Mouse (Mus musculus) forebrain, embryonic 14.5 days (tissue): ENCODE data around the gene Sost. TPM values are rescaled to one million over a fixed set of nuclear protein-coding genes. Genes with fewer than 3 reads are reported as not detected.

Source experiments
- ATAC-seq: fragments of 200-750 bp; cut with Nextera tagmentation; 2 replicates; pipeline ENCODE4 v1.8.0; 2017; ENCODE audit warnings: mild to moderate bottlenecking, moderate library complexity
- DNase-seq: peaks from one replicate; pipeline ENCODE4 v3.0.0-alpha.2; 2015; ENCODE audit warnings: low spot score
- H3K27ac ChIP-seq: fragments of 300-500 bp; sonication (generic); 2 replicates; pipeline ENCODE4 v1.5.1; 2014; ENCODE audit warnings: low read depth, mild to moderate bottlenecking, control low read depth, low read length, moderate library complexity
- H3K27me3 ChIP-seq: fragments of 300-500 bp; sonication (generic); replicated peaks from 2 replicates; pipeline ENCODE4 v1.6.1; 2014; ENCODE audit warnings: low read length, control low read depth, mixed read lengths; ENCODE audit not compliant: control insufficient read depth, insufficient read depth
- H3K36me3 ChIP-seq: fragments of 300-500 bp; sonication (generic); 2 replicates; pipeline ENCODE4 v1.6.1; 2014; ENCODE audit warnings: low read length, control low read depth; ENCODE audit not compliant: control insufficient read depth, insufficient read depth
- H3K4me1 ChIP-seq: fragments of 300-500 bp; sonication (generic); 2 replicates; pipeline ENCODE4 v1.6.1; 2014; ENCODE audit warnings: antibody characterized with exemption, low read length, control low read depth; ENCODE audit not compliant: control insufficient read depth, insufficient read depth
- H3K4me2 ChIP-seq: fragments of 300-500 bp; sonication (generic); 2 replicates; pipeline ENCODE4 v1.6.1; 2014; ENCODE audit warnings: mild to moderate bottlenecking, control low read depth, low read length
- H3K4me3 ChIP-seq: fragments of 300-500 bp; sonication (generic); 2 replicates; pipeline ENCODE4 v1.5.1; 2014; ENCODE audit warnings: low read depth, low read length, control low read depth
- H3K9ac ChIP-seq: fragments of 300-500 bp; sonication (generic); 2 replicates; pipeline ENCODE4 v1.6.1; 2014; ENCODE audit warnings: mild to moderate bottlenecking, low read length, control low read depth, moderate library complexity
- H3K9me3 ChIP-seq: fragments of 300-500 bp; sonication (generic); replicated peaks from 2 replicates; pipeline ENCODE4 v1.6.1; 2016; ENCODE audit warnings: low read length, control low read depth, mixed read lengths; ENCODE audit not compliant: control insufficient read depth
- WGBS: fragments of 180-500 bp; shearing (Covaris S2); extraction: QIAGEN DNeasy Blood & Tissue Kit; methylation state at CpG from one replicate; pipeline ENCODE4 v1.1.7; 2014; 5-methylcytosine and 5-hydroxymethylcytosine counted together
- polyA plus RNA-seq: library from polyadenylated mRNA; unstranded; fragments of >200 nt; fragmentation: Nextera tagmentation; extraction: Ambion mirVana; gene quantifications from 2 replicates; pipeline ENCODE4 v1.2.1, GENCODE M21; 2014

The Sost gene
- polyA plus RNA-seq, 1 experiment from 2014 or later: not detected

DNA sequence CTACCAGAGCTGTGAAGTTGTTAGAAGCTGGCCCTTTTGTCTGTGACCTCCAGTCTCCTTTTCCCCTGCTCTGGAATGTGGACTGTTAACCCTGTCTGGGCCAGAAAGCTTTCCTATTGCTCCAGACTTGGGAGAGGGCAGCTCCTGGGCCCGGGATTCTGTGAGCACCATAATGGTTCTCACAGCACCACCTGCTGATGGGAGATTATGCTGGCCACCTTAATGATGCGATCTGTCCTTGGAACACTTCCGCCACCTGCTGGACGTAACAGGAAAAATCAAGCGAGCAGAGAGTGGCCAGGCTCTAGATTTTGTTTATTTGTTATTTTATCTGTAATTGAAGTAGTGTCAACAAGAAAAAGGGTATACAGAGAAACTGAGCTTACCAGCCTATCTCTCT, 2.0 kb upstream of the Sost start:
- DNase-seq (peak; percentile 94), ATAC-seq (peak; percentile 75)
- Histone ChIP-seq H3K9me3 (no peaks in the 10 kb centered on the region), H3K4me3 (no peak overlapping the region), H3K27me3 (peaks cover 34% of the 10 kb centered on the region), H3K9ac (no peak overlapping the region), H3K27ac (no peak overlapping the region), H3K4me1 (no peaks in the 10 kb centered on the region), H3K36me3 (no peaks in the 10 kb centered on the region), H3K4me2 (no peak overlapping the region)
- WGBS: 1% methylated on average over 5 of the region's 5 CpGs

DNA sequence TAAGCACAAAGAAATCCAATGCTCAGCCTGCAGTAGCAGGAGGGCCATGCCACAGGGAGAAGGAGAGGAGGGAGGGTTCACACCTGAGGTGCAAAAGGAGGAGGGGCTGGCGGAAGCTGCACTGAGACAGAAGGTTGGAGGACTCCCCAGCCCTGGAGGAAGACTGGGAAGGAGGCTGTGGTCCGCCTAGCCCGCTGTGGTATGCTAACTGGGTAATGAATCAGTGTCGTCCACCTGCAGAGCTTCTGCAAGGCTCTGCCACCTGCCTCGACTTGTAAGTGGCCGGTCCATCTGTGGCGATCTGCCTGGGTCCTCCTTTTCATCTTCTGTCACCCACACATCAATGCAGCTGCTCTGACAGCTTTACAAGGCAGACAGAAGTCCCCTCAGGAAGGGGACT, 1.5 kb upstream of the Sost start:
- H3K27me3 ChIP-seq: peaks cover 39% of the 10 kb centered on the region
- no peak for DNase-seq
- 11% methylated on average over 7 of the region's 7 CpGs for WGBS
- no peak for ATAC-seq
- no peaks in the 10 kb centered on the region for H3K36me3 ChIP-seq
- no peaks in the 10 kb centered on the region for H3K4me1 ChIP-seq
- H3K9me3 ChIP-seq: no peaks in the 10 kb centered on the region
- no peak overlapping the region for H3K27ac ChIP-seq
- H3K4me3 ChIP-seq: no peak overlapping the region
- H3K4me2 ChIP-seq: no peak overlapping the region
- no peak overlapping the region for H3K9ac ChIP-seq

DNA sequence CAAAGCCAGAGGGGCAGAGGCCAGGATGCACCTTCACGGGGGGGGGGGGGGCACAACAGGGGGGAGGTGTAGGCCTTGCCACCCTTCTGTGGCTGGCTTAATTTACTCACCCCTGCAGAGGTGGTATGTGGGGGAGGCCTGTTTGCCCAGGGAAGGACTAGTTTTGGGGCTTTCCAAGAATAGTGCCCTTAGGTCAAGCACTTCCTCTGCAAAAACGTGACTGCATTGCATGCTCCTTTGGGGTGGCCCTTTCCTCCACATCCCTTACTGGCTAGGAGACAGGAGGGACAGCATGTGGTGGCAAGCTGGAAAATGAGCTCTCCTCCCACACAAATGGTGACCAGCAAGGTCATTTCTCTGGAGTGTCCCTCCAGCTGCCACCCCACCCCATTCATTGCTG, 1.3 kb downstream of the Sost start:
- H3K36me3 ChIP-seq: no peaks in the 10 kb centered on the region
- DNase-seq (no peak), ATAC-seq (no peak)
- 25% methylated on average over 2 of the region's 2 CpGs for WGBS
- H3K27ac ChIP-seq: no peak overlapping the region
- peaks cover 62% of the 10 kb centered on the region for H3K27me3 ChIP-seq
- H3K4me2 ChIP-seq: no peak overlapping the region
- H3K9me3 ChIP-seq: no peaks in the 10 kb centered on the region
- no peak overlapping the region for H3K4me3 ChIP-seq
- no peaks in the 10 kb centered on the region for H3K4me1 ChIP-seq
- no peak overlapping the region for H3K9ac ChIP-seq

DNA sequence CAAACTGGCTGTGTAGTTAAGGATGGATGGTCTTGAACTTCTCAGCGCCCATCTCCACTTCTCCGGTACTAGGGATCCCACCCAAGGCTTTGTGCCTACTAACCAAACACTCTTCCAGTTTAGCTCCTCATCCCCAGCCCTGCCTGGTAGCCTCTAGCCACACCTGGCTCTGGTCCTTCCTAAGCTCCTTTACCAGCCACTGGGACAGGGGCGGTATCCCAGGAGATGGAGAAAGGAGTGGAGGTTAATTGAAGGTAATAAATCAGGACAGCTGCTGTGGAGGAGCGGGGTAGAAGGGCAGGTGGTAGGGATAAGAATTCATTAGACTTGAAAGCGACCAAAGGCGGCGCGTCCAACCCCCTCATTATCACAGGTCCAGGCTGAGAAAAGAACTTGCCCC, 2.2 kb downstream of the Sost start:
- no peak overlapping the region for H3K4me2 ChIP-seq
- H3K27me3 ChIP-seq: peaks cover 62% of the 10 kb centered on the region
- DNase-seq (no peak), ATAC-seq (no peak)
- no peak overlapping the region for H3K4me3 ChIP-seq
- H3K36me3 ChIP-seq: no peaks in the 10 kb centered on the region
- under 1% methylated on average over 8 of the region's 8 CpGs for WGBS
- H3K9ac ChIP-seq: no peak overlapping the region
- H3K4me1 ChIP-seq: no peaks in the 10 kb centered on the region
- no peaks in the 10 kb centered on the region for H3K9me3 ChIP-seq
- no peak overlapping the region for H3K27ac ChIP-seq

DNA sequence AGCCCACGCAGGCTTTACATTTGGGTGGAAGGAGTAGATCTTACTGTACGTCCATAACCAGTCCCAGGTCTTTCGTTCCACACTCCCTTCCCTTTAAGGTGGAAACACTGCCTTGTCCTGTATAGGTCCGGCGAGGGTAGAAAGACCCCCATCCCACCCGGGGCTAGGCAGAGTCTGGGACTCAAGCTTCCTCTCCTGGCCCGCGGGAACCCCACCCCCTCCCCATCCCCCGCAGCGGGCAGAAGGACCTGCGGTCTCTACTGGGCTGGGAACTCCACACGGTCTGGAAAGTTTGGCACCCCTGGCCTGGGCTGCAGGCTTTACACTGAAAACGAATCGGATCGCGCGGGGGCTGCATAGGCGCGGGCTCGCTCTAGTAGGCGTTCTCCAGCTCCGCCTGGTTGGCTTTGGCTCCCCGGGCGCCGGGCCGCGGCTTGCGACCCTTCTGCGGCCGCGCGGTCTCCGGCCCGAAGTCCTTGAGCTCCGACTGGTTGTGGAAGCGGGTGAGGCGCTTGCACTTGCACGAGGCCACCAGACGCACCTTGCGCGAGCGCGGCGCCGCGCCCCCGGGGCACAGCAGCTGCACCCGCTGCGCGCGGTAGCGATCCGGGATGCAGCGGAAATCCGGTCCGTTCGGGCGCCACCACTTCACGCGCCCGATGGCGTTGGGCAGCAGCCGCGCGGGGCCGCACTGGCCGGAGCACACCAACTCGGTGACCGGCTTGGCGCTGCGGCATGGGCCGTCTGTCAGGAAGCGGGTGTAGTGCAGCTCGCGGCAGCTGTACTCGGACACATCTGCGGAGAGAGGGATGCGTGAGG, 3.1 kb downstream of the Sost start:
- 0 out of 2 replicates have a peak, but pooled peaks have one; percentile 32 for ATAC-seq
- DNase-seq: peak; percentile 38
- peak overlapping the region; percentile 94 for H3K4me2 ChIP-seq
- peak overlapping the region; percentile 59 for H3K9ac ChIP-seq
- under 1% methylated on average over 78 of the region's 78 CpGs for WGBS
- peaks cover 62% of the 10 kb centered on the region for H3K27me3 ChIP-seq
- no peaks in the 10 kb centered on the region for H3K36me3 ChIP-seq
- no peaks in the 10 kb centered on the region for H3K9me3 ChIP-seq
- peak overlapping the region; percentile 51 for H3K4me3 ChIP-seq
- no peak overlapping the region for H3K27ac ChIP-seq
- H3K4me1 ChIP-seq: no peaks in the 10 kb centered on the region

DNA sequence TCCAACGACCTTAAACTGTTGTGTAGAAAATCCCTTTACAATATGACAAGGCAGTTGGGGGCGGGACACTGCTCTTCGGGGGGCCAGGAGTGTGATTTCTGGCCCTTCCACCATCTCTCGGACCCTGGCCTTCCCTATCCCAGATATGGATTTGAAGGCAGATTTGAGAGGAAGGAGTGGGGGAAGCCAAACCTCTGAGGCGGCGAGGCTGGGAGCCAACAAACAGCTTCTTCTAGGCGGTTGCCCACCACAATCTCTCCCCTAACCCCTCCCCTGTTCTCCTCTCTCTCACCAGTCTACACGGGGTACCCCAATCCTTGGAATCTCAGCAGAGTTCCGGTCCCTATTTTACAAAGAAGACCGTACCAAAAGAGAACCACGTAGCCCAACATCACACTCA, 3.8 kb downstream of the Sost start:
- Histone ChIP-seq H3K4me2 (peak overlapping the region; percentile 94), H3K27ac (no peak overlapping the region), H3K9ac (no peak overlapping the region; the same call in 1 of the 2 replicates), H3K4me3 (peak overlapping the region; percentile 51; the same call in 1 of the 2 replicates), H3K9me3 (no peaks in the 10 kb centered on the region), H3K36me3 (no peaks in the 10 kb centered on the region), H3K4me1 (no peaks in the 10 kb centered on the region), H3K27me3 (peaks cover 62% of the 10 kb centered on the region)
- no peak for ATAC-seq
- 2% methylated on average over 11 of the region's 11 CpGs for WGBS
- DNase-seq: no peak

DNA sequence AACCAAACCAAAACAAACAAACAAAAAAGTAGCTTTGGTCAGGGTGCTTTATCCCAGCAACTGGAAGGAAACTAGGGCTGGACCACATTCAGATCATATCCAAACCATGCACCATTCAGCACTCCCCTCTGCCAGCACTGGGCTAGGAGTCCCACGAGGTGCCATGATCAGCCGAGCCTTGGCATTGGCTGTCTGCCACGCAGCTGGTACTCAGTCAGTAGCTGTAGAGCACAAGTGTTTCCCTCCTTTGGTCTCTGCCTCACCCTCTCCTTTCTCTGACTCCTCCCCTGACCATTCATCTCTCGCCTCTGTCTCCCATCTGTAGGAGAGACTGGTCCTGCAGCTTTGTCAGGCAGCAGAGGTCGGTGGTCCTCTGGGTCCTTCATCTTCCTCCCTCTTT, 9.3 kb downstream of the Sost start:
- H3K4me2 ChIP-seq: no peak overlapping the region
- H3K9ac ChIP-seq: no peak overlapping the region
- no peak overlapping the region for H3K4me3 ChIP-seq
- DNase-seq (peak; percentile 47), ATAC-seq (no peak)
- H3K9me3 ChIP-seq: no peaks in the 10 kb centered on the region
- H3K27me3 ChIP-seq: peaks cover 15% of the 10 kb centered on the region
- no peaks in the 10 kb centered on the region for H3K36me3 ChIP-seq
- WGBS: 62% methylated on average over 5 of the region's 5 CpGs
- peaks cover 5% of the 10 kb centered on the region; the same call in 1 of the 2 replicates for H3K4me1 ChIP-seq
- no peak overlapping the region for H3K27ac ChIP-seq

DNA sequence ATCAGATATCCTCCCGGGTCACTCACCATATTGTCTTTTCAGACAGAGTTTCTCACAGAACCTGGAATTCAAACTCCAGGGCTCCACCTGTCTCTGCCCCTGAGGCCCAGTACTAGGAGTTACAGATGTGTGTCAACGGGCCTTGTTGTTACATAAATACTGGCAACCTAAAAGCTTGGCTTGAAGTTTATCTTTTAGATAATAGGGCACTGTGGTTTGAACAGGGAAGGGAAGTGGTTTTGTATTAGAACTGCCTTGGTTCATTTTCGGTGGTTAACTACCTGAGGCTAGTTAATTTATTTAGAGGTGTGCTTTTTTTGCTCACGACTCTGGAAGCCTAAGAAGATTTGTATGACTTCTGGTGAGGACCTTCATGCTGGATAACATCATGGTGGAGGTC, 13.4 kb downstream of the Sost start:
- Histone ChIP-seq H3K4me1 (peaks cover 5% of the 10 kb centered on the region; the same call in 1 of the 2 replicates), H3K4me3 (no peak overlapping the region), H3K9ac (no peak overlapping the region), H3K9me3 (no peaks in the 10 kb centered on the region), H3K36me3 (no peaks in the 10 kb centered on the region), H3K4me2 (no peak overlapping the region), H3K27ac (no peak overlapping the region), H3K27me3 (no peaks in the 10 kb centered on the region)
- WGBS: 74% methylated on average over 4 of the region's 4 CpGs
- ATAC-seq (no peak), DNase-seq (no peak)
